Mouse (Mus musculus) liver, postnatal 0 days (tissue): Measurements from ENCODE around the gene Slc28a1.

Source experiments
- CTCF ChIP-seq: sonication (generic); IDR thresholded peaks from 2 replicates; pipeline ENCODE4 v1.5.1; 2016; ENCODE audit warnings: antibody characterized with exemption, low read depth
- EP300 ChIP-seq: IDR thresholded peaks from 2 replicates; pipeline ENCODE4 v1.6.1; 2016; ENCODE audit warnings: antibody characterized with exemption, low read depth, mild to moderate bottlenecking

GRCm38 (mm10) chr7:81075299-81075698, 39.3 kb upstream of the Slc28a1 start:
- TF ChIP-seq EP300, result no peak
- TF ChIP-seq CTCF, result no peak
